Mouse (Mus musculus) liver, embryonic 14.5 days (tissue): Measurements from ENCODE around the gene Abcf3.

Source experiments
- CTCF ChIP-seq: IDR thresholded peaks from 2 replicates; pipeline ENCODE4 v1.5.1; 2016; ENCODE audit warnings: antibody characterized with exemption, low read depth, control low read depth
- EP300 ChIP-seq: IDR thresholded peaks from 2 replicates; pipeline ENCODE4 v1.6.1; 2016; ENCODE audit warnings: antibody characterized with exemption, low read depth

DNA sequence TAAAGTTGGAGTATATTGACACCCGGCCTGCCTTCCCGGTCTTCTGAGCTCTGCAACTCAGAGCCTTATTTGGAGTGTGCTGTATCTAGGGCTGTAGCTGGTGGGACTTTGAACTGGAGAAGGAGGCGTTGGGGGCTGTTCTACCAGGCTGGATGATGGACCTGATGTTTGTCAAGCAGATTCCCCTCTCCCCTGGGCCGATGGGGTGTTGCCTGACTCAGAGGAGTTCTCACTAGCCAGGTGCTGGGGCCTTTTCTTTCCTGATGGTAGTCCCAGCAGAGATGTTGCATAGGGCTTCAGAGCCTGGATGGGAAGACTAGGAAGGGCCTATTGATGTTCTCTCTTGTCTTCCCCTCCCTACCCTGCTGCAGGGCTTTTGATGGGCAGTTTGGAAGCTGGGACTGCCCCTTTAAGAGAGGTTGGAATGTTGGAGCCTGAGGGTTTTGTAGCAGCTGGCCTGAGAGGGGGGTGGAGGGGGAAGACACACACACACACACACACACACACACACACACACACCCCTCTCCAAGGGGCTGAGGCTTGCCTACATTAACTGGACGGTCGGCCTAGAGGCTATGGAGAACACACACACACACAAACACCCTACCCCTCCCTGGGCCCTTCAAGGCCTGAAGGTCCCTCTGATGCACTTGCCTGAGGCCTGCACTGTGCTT is 30.5 kb upstream of the Abcf3 start:
- TF ChIP-seq CTCF (no peak), EP300 (no peak)
